Mouse (Mus musculus) c-Kit-positive CD71-positive TER-119-positive erythroid progenitor cells, embryonic 14.5 days (primary cell): Measurements from ENCODE around the gene Sirt7.
A peak's percentile ranks its signal among the peaks of the same experiment; 100 is the strongest.

Experiments used
- DNase-seq: peaks from one replicate; pipeline ENCODE4 v3.0.0-alpha.2; 2013; ENCODE audit warnings: low spot score

The Sirt7 gene

GRCm38 (mm10) chr11:120625152-120625775, at the start of gene Sirt7:
Gene Sirt7, minus strand, starts transcription at chr11:120625240.
- no peak for DNase-seq

- DNase-seq: no peak
Observed at GRCm38 (mm10) chr11:120673594-120674122, 48.6 kb upstream of the Sirt7 start.

GRCm38 (mm10) chr11:120672687-120673593, 47.9 kb upstream of the Sirt7 start, which contains the start of gene Aspscr1:
Gene Aspscr1, plus strand, starts transcription at chr11:120672973.
- peak; percentile 95 for DNase-seq

GRCm38 (mm10) chr11:120666617-120667016, 41.6 kb upstream of the Sirt7 start:
- no peak for DNase-seq

GRCm38 (mm10) chr11:120665406-120665805, 40.4 kb upstream of the Sirt7 start:
- no peak for DNase-seq

GRCm38 (mm10) chr11:120663714-120664113, 38.7 kb upstream of the Sirt7 start:
- DNase-seq: no peak

GRCm38 (mm10) chr11:120662759-120663158, 37.7 kb upstream of the Sirt7 start:
- DNase-seq: no peak

- DNase-seq: no peak
Observed at GRCm38 (mm10) chr11:120661076-120661460, 36.0 kb upstream of the Sirt7 start, which contains the start of gene Notum. Gene Notum, minus strand, starts transcription at chr11:120661175.

GRCm38 (mm10) chr11:120660301-120661075, 35.4 kb upstream of the Sirt7 start:
- no peak for DNase-seq

- DNase-seq: no peak
Observed at GRCm38 (mm10) chr11:120659509-120660300, 34.7 kb upstream of the Sirt7 start.

GRCm38 (mm10) chr11:120658876-120659410, 33.9 kb upstream of the Sirt7 start:
- peak; percentile 50 for DNase-seq

GRCm38 (mm10) chr11:120657301-120657700, 32.3 kb upstream of the Sirt7 start:
- no peak for DNase-seq

- no peak for DNase-seq
Observed at GRCm38 (mm10) chr11:120654741-120655140, 29.7 kb upstream of the Sirt7 start.

- no peak for DNase-seq
Observed at GRCm38 (mm10) chr11:120651872-120652271, 26.8 kb upstream of the Sirt7 start.

- no peak for DNase-seq
Observed at GRCm38 (mm10) chr11:120648001-120648476, 23.0 kb upstream of the Sirt7 start, which contains the start of gene Myadml2. Gene Myadml2, minus strand, starts transcription at chr11:120648158.

- no peak for DNase-seq
Observed at GRCm38 (mm10) chr11:120647047-120647830, 22.2 kb upstream of the Sirt7 start.

- peak; percentile 90 for DNase-seq
Observed at GRCm38 (mm10) chr11:120643601-120643987, 18.6 kb upstream of the Sirt7 start, which contains the start of gene Pycr1. Gene Pycr1, minus strand, starts transcription at chr11:120643769.

GRCm38 (mm10) chr11:120642939-120643600, 18.0 kb upstream of the Sirt7 start:
- DNase-seq: no peak

GRCm38 (mm10) chr11:120641869-120642268, 16.8 kb upstream of the Sirt7 start:
- no peak for DNase-seq
